Mouse (Mus musculus) stomach, embryonic 15.5 days (tissue): Measurements from ENCODE around the gene Cd82. TPM values are rescaled to one million over a fixed set of nuclear protein-coding genes. Genes with fewer than 3 reads are reported as not detected.

ENCODE experiments used
- ATAC-seq: fragments of 200-750 bp; cut with Nextera tagmentation; 2 replicates; pipeline ENCODE4 v1.8.0; 2017; ENCODE audit warnings: low read depth, moderate number of reproducible peaks, moderate TSS enrichment; ENCODE audit not compliant: insufficient read depth, low FRiP score
- H3K27ac ChIP-seq: fragments of 300-500 bp; sonication (generic); 2 replicates; pipeline ENCODE4 v1.5.1; 2015; ENCODE audit warnings: mild to moderate bottlenecking, inconsistent platforms
- H3K27me3 ChIP-seq: fragments of 300-500 bp; sonication (generic); replicated peaks from 2 replicates; pipeline ENCODE4 v1.6.1; 2015; ENCODE audit warnings: inconsistent platforms
- H3K36me3 ChIP-seq: fragments of 300-500 bp; sonication (generic); 2 replicates; pipeline ENCODE4 v1.6.1; 2015; ENCODE audit warnings: inconsistent platforms
- H3K4me1 ChIP-seq: fragments of 300-500 bp; sonication (generic); 2 replicates; pipeline ENCODE4 v1.6.1; 2015; ENCODE audit warnings: inconsistent platforms
- H3K4me2 ChIP-seq: fragments of 300-500 bp; sonication (generic); 2 replicates; pipeline ENCODE4 v1.6.1; 2015; ENCODE audit warnings: mild to moderate bottlenecking, inconsistent platforms
- H3K4me3 ChIP-seq: fragments of 300-500 bp; sonication (generic); replicated peaks from 2 replicates; pipeline ENCODE4 v1.5.1; 2015; ENCODE audit warnings: inconsistent platforms
- H3K9ac ChIP-seq: fragments of 300-500 bp; sonication (generic); 2 replicates; pipeline ENCODE4 v1.6.1; 2015; ENCODE audit warnings: inconsistent platforms
- H3K9me3 ChIP-seq: fragments of 300-500 bp; sonication (generic); 2 replicates; pipeline ENCODE4 v1.6.1; 2016; ENCODE audit warnings: inconsistent platforms
- WGBS: fragments of 180-500 bp; shearing (Covaris S2); methylation state at CpG from one replicate; pipeline ENCODE4 v1.1.7; 2015; 5-methylcytosine and 5-hydroxymethylcytosine counted together
- polyA plus RNA-seq: library from polyadenylated mRNA; unstranded; fragments of >200 nt; fragmentation: Nextera tagmentation; extraction: Ambion mirVana; gene quantifications from 2 replicates; pipeline ENCODE4 v1.2.1, GENCODE M21; 2015

Gene Cd82
- polyA plus RNA-seq, 1 experiment from 2014 or later: 95.0 TPM

GRCm38 (mm10) chr2:93485459-93485858 is 22.5 kb upstream of the Cd82 start:
- Histone ChIP-seq H3K4me3 (no peak overlapping the region), H3K27ac (no peak overlapping the region), H3K27me3 (no peaks in the 10 kb centered on the region), H3K9ac (no peak overlapping the region), H3K4me2 (no peak overlapping the region), H3K36me3 (no peaks in the 10 kb centered on the region), H3K9me3 (no peaks in the 10 kb centered on the region), H3K4me1 (peaks cover 11% of the 10 kb centered on the region)
- WGBS: 33% methylated on average over 9 of the region's 9 CpGs
- ATAC-seq: no peak

GRCm38 (mm10) chr2:93482036-93482644 is 19.2 kb upstream of the Cd82 start:
- Histone ChIP-seq H3K4me3 (no peak overlapping the region), H3K27ac (no peak overlapping the region), H3K36me3 (no peaks in the 10 kb centered on the region), H3K4me2 (no peak overlapping the region), H3K9me3 (no peaks in the 10 kb centered on the region), H3K27me3 (no peaks in the 10 kb centered on the region), H3K9ac (no peak overlapping the region), H3K4me1 (peaks cover 6% of the 10 kb centered on the region; the same call in 1 of the 2 replicates)
- WGBS: 49% methylated on average over 6 of the region's 6 CpGs
- ATAC-seq: no peak

DNA sequence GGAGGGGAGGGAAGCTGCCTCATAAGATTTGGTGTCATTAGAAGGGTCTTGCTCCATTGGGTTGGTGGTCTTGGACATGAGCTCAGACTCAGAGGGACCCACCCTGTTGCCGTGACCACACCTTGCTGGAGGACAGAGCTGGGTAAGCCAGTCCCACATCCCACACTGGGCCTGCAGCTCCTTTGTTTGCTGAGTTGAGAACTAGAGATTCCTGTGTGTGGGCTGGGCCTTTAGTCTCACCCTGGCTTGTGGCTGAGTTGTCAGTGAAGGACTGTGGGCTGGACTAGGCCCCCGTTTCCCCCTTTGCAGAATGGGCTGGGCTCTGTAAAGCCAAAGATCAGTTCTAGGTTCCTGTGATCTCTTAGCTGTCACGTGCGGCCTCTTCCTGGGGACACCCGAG is 15.8 kb upstream of the Cd82 start:
- Histone ChIP-seq H3K4me1 (0 out of 2 replicates have a peak, but pooled peaks cover 2% of the 10 kb centered on the region), H3K9ac (no peak overlapping the region), H3K4me2 (no peak overlapping the region), H3K36me3 (no peaks in the 10 kb centered on the region), H3K9me3 (no peaks in the 10 kb centered on the region), H3K27me3 (no peaks in the 10 kb centered on the region), H3K27ac (no peak overlapping the region), H3K4me3 (no peak overlapping the region)
- 60% methylated on average over 5 of the region's 5 CpGs for WGBS
- peak; percentile 41; the same call in 1 of the 2 replicates for ATAC-seq

- H3K4me2 ChIP-seq: no peak overlapping the region
- 50% methylated on average over 7 of the region's 7 CpGs for WGBS
- no peaks in the 10 kb centered on the region for H3K27me3 ChIP-seq
- ATAC-seq: no peak
- no peak overlapping the region for H3K9ac ChIP-seq
- no peak overlapping the region for H3K4me3 ChIP-seq
- H3K4me1 ChIP-seq: 0 out of 2 replicates have a peak, but pooled peaks cover 2% of the 10 kb centered on the region
- H3K27ac ChIP-seq: no peak overlapping the region
- H3K9me3 ChIP-seq: no peaks in the 10 kb centered on the region
- H3K36me3 ChIP-seq: no peaks in the 10 kb centered on the region
Observed at GRCm38 (mm10) chr2:93477519-93477918, 14.6 kb upstream of the Cd82 start.

- Histone ChIP-seq H3K27ac (no peak overlapping the region), H3K9ac (no peak overlapping the region), H3K4me1 (0 out of 2 replicates have a peak, but pooled peaks cover 2% of the 10 kb centered on the region), H3K4me2 (no peak overlapping the region), H3K36me3 (no peaks in the 10 kb centered on the region), H3K27me3 (no peaks in the 10 kb centered on the region), H3K4me3 (no peak overlapping the region), H3K9me3 (no peaks in the 10 kb centered on the region)
- WGBS: 84% methylated on average over 7 of the region's 7 CpGs
- no peak for ATAC-seq
Observed at GRCm38 (mm10) chr2:93476487-93476886, 13.5 kb upstream of the Cd82 start.

- peaks cover 12% of the 10 kb centered on the region; the same call in 1 of the 2 replicates for H3K4me1 ChIP-seq
- no peaks in the 10 kb centered on the region for H3K36me3 ChIP-seq
- 0 out of 2 replicates have a peak, but pooled peaks have one; percentile 25 for ATAC-seq
- H3K4me2 ChIP-seq: no peak overlapping the region
- H3K27ac ChIP-seq: no peak overlapping the region
- no peak overlapping the region for H3K4me3 ChIP-seq
- under 1% methylated on average over 11 of the region's 11 CpGs for WGBS
- no peaks in the 10 kb centered on the region for H3K27me3 ChIP-seq
- H3K9me3 ChIP-seq: no peaks in the 10 kb centered on the region
- no peak overlapping the region for H3K9ac ChIP-seq
Observed at GRCm38 (mm10) chr2:93475040-93475439, 12.1 kb upstream of the Cd82 start.

DNA sequence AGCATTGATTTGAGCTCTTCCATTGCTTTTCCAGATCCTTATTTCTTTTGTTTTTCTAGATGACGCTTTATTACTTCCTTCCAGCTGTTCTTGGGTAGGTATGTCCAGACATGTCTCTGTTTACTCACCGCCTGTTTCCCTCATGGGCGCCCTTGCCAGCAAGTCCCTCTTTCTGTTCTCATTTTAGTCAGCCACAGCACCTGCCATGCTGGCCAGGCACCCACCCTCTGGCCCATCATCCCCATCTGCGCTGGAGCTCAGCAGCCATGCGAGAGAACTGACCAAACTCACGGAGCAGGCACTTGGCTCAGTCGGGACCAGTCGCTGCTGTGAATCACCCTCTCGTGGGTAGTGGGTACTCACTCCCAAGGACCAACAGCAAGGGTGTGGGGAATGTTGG is 11.0 kb upstream of the Cd82 start:
- H3K27me3 ChIP-seq: no peaks in the 10 kb centered on the region
- peaks cover 15% of the 10 kb centered on the region; the same call in 1 of the 2 replicates for H3K4me1 ChIP-seq
- H3K9me3 ChIP-seq: no peaks in the 10 kb centered on the region
- no peak overlapping the region for H3K4me2 ChIP-seq
- no peak overlapping the region for H3K4me3 ChIP-seq
- ATAC-seq: no peak
- H3K27ac ChIP-seq: no peak overlapping the region
- 83% methylated on average over 9 of the region's 9 CpGs for WGBS
- no peak overlapping the region for H3K9ac ChIP-seq
- no peaks in the 10 kb centered on the region for H3K36me3 ChIP-seq

DNA sequence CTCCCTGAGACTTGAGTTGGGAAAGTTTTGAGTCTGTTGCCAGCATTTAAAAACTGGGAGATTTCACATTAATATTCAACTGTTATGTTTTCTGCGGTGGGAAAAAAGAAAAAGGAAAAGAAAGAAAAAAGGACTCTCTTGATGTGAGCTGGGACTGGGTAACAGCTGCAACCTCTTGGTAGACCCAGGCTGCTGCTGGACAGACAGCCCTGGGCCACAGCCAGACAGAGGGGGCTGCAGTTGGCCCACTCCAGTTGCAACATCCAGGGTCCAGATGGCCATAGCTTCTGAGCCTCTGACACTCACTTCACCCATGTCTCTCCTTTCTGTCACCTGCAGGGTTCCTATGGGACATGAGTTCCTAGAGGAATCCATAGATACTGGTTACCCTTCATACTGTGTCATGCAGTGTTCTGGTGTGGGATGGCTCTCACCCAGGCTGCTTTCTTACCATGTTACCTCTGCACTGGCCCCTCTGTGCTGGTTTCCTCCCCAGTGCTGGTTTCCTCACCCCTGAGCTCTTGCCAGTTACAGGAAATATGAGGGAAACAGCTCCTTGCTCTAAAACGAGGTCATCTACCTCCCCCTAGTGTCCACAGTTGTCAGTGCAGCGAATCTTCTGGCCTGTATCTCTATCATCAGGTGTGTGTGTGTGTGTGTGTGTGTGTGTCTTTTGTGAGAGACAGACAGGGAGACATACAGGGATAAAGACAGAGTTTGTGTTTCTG is 8.1 kb upstream of the Cd82 start:
- peak; percentile 17; the same call in 1 of the 2 replicates for ATAC-seq
- Histone ChIP-seq H3K27ac (no peak overlapping the region; the same call in 1 of the 2 replicates), H3K9ac (no peak overlapping the region), H3K4me3 (no peak overlapping the region), H3K4me1 (peaks cover 15% of the 10 kb centered on the region; the same call in 1 of the 2 replicates), H3K27me3 (no peaks in the 10 kb centered on the region), H3K9me3 (no peaks in the 10 kb centered on the region), H3K4me2 (peak overlapping the region; percentile 77; the same call in 1 of the 2 replicates), H3K36me3 (no peaks in the 10 kb centered on the region)
- 17% methylated on average over 3 of the region's 3 CpGs for WGBS

- peak overlapping the region; percentile 77 for H3K4me2 ChIP-seq
- no peaks in the 10 kb centered on the region for H3K27me3 ChIP-seq
- H3K27ac ChIP-seq: peak overlapping the region; percentile 49; the same call in 1 of the 2 replicates
- WGBS: 1% methylated on average over 9 of the region's 9 CpGs
- no peak overlapping the region for H3K9ac ChIP-seq
- peaks cover 13% of the 10 kb centered on the region; the same call in 1 of the 2 replicates for H3K4me1 ChIP-seq
- no peaks in the 10 kb centered on the region for H3K9me3 ChIP-seq
- ATAC-seq: peak; percentile 75; the same call in 1 of the 2 replicates
- peak overlapping the region; percentile 40 for H3K4me3 ChIP-seq
- H3K36me3 ChIP-seq: no peaks in the 10 kb centered on the region
Observed at GRCm38 (mm10) chr2:93470127-93470526, 7.2 kb upstream of the Cd82 start.

GRCm38 (mm10) chr2:93469118-93469517 is 6.2 kb upstream of the Cd82 start:
- no peak for ATAC-seq
- Histone ChIP-seq H3K9me3 (no peaks in the 10 kb centered on the region), H3K27me3 (no peaks in the 10 kb centered on the region), H3K4me2 (no peak overlapping the region), H3K4me1 (peaks cover 13% of the 10 kb centered on the region; the same call in 1 of the 2 replicates), H3K4me3 (no peak overlapping the region), H3K27ac (no peak overlapping the region), H3K36me3 (no peaks in the 10 kb centered on the region), H3K9ac (no peak overlapping the region)
- 17% methylated on average over 7 of the region's 7 CpGs for WGBS

DNA sequence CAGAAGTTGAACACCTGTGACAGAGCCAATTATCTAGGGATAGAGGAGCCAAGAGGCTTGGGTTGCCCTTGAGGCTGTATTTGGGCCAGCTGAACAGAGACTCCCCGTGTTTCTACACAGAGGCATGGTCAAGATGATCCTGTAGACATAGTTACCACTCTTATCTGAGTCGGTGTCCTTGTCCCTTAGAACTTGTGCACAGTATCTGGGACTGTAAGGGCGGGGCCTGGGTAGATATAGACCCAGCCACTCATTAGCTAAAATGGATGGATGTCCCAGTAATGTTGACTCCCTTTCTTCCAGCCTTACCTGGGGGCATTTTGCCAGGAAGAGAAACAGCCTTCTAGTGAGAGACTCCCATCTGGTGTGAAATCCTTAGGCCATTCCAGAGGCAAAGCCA is 3.4 kb upstream of the Cd82 start:
- H3K4me2 ChIP-seq: no peak overlapping the region
- no peak for ATAC-seq
- H3K4me3 ChIP-seq: no peak overlapping the region
- no peaks in the 10 kb centered on the region for H3K9me3 ChIP-seq
- peaks cover 23% of the 10 kb centered on the region for H3K4me1 ChIP-seq
- no peak overlapping the region for H3K27ac ChIP-seq
- 79% methylated on average over 3 of the region's 3 CpGs for WGBS
- no peaks in the 10 kb centered on the region for H3K27me3 ChIP-seq
- no peaks in the 10 kb centered on the region for H3K36me3 ChIP-seq
- no peak overlapping the region for H3K9ac ChIP-seq
